Mouse (Mus musculus) myocyte (in vitro differentiated cells): ENCODE results near the gene Elk3.

Experiments used
- CEBPB ChIP-seq: IDR thresholded peaks from 2 replicates; pipeline ENCODE4 v1.6.1; 2011; ENCODE audit warnings: mild to moderate bottlenecking, moderate library complexity; ENCODE audit not compliant: poor library complexity, insufficient read depth, severe bottlenecking
- E2F4 ChIP-seq: IDR thresholded peaks from one replicate; pipeline ENCODE4 v1.6.1; 2011; ENCODE audit warnings: mild to moderate bottlenecking, control low read depth, moderate library complexity; ENCODE audit not compliant: insufficient read depth
- MAX ChIP-seq: IDR thresholded peaks from one replicate; pipeline ENCODE4 v1.6.1; 2011; ENCODE audit warnings: low read depth, mild to moderate bottlenecking, control low read depth
- MYOD1 ChIP-seq, 3 experiments: IDR thresholded peaks; one replicate each; pipeline ENCODE4 v1.6.1; 2011; ENCODE audit warnings: control low read depth in 2 of 3, low read depth in 2 of 3, mild to moderate bottlenecking in 2 of 3, moderate library complexity in 1 of 3; ENCODE audit not compliant: insufficient read length in 2 of 3, control insufficient read depth in 1 of 3
- MYOG ChIP-seq, 3 experiments: IDR thresholded peaks; one replicate each; pipeline ENCODE4 v1.6.1; 2011; ENCODE audit warnings: control low read depth in 2 of 3, low read depth in 2 of 3, mild to moderate bottlenecking in 2 of 3; ENCODE audit not compliant: insufficient read length in 2 of 3, control insufficient read depth in 1 of 3, insufficient read depth in 1 of 3
- POLR2A ChIP-seq: IDR thresholded peaks from one replicate; pipeline ENCODE4 v1.6.1; 2011; ENCODE audit warnings: low read depth, mild to moderate bottlenecking, control low read depth, moderate library complexity; ENCODE audit not compliant: insufficient read length
- POLR2AphosphoS2 ChIP-seq: IDR thresholded peaks from one replicate; pipeline ENCODE4 v1.6.1; 2011; ENCODE audit warnings: low read depth, control low read depth; ENCODE audit not compliant: insufficient read length
- REST ChIP-seq: IDR thresholded peaks from one replicate; pipeline ENCODE4 v1.6.1; 2011; ENCODE audit warnings: mild to moderate bottlenecking, control low read depth, moderate library complexity; ENCODE audit not compliant: insufficient read depth, insufficient read length
- SRF ChIP-seq: IDR thresholded peaks from one replicate; pipeline ENCODE4 v1.6.1; 2011; ENCODE audit warnings: low read depth; ENCODE audit not compliant: control insufficient read depth, insufficient read length
- TCF12 ChIP-seq: IDR thresholded peaks from one replicate; pipeline ENCODE4 v1.6.1; 2011; ENCODE audit warnings: mild to moderate bottlenecking, control low read depth; ENCODE audit not compliant: poor library complexity, insufficient read depth, severe bottlenecking
- TCF3 ChIP-seq: IDR thresholded peaks from one replicate; pipeline ENCODE4 v1.6.1; 2011; ENCODE audit warnings: low read depth, control low read depth; ENCODE audit not compliant: insufficient read length
- USF1 ChIP-seq: IDR thresholded peaks from one replicate; pipeline ENCODE4 v1.6.1; 2011; ENCODE audit warnings: low read depth, mild to moderate bottlenecking, control low read depth, moderate library complexity

GRCm38 (mm10) chr10:93325369-93325768 lies 14.4 kb upstream of the Elk3 start:
- TF ChIP-seq CEBPB (no peak), E2F4 (no peak), REST (no peak), POLR2A (no peak), POLR2AphosphoS2 (no peak), USF1 (no peak), TCF12 (no peak), MAX (no peak), MYOG (IDR thresholded peaks at IDR 0.05; ENCODE audit: control insufficient read depth in 1 of 3, insufficient read depth in 1 of 3, insufficient read length in 2 of 3, low read depth in 2 of 3) (no peak), MYOD1 (IDR thresholded peaks at IDR 0.05; ENCODE audit: control insufficient read depth in 1 of 3, insufficient read length in 2 of 3, low read depth in 2 of 3) (no peak), TCF3 (no peak), SRF (no peak)
